Mouse (Mus musculus): ENCODE data around the gene Epb41l3. TPM values are rescaled to one million over a fixed set of nuclear protein-coding genes. Genes with fewer than 3 reads are reported as not detected.

The Epb41l3 gene
- total RNA-seq, 1 experiment from 2014 or later: not detected

DNA sequence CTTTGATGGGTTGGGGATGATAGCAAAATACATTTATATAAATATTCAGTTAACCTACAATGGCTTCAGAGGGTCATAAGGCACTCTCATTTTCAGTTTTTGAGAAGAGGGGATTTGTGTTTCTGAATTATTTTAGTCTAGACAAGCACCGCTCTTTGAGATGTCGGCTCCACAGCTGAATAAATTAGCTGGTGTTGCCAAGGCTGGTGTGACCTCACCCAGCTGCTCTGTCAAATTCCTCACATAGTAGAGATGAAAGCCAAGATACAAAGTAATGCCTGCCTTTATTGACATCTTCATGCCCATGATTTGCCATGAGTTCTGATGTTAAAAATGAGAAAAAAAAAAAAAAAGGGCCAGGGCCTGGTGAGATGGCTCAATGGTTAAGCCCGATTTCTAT is 214.8 kb downstream of the Epb41l3 start:
- ATAC-seq (ENCODE audit: extremely low read depth, insufficient number of reproducible peaks, low FRiP score, poor library complexity, severe bottlenecking): no peak

DNA sequence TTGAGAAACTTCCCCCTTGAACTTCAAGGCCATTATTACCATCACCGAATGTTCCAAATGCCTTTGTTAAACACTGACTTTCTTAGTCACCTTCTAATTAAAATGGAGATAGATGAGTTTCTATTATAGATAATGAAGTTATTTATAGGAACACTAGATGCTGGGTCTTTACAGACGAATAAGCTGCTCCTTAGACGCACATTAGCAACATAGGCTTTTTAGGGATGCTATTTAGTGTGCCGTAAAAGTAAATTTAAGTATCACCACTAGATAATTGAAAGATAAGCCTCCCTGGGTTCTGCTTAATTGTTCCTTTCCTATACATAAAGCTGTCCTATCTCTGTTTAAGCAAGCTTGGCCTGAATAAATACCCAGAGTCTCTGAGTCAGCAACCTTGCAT is 226.1 kb downstream of the Epb41l3 start:
- no peak for ATAC-seq (ENCODE audit: extremely low read depth, insufficient number of reproducible peaks, low FRiP score, poor library complexity, severe bottlenecking)

DNA sequence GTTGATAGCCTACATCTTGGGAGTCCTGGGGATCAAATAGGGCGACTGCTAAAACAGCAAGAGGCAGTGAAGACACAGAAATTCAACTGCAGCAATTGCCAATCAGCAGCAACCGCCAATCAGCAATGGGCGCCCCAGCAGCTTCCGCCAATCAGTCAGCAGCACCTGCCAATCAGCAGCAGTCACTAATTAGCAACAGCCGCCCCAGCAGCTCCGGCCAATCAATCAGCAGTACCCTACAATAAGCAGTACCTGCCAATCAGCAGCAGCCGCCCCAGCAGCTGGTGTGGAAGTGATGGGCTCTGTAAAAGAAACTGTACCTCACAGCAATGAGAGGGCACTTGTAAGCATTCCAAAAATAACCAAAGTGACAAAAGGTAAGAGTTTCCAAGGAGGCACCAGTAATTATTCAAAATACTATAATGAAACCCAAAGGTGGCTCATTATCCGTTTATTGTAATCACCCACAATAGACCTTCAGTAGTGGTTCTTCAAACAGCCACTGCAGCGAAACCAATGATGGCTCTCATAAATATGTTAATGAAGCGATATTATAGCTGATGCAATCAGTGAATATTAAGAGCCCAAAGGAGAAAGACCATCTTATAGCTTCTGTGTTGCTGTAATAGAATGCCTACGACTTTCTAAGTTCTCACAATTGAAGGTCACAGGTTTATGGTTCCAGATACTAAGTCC is 228.2 kb downstream of the Epb41l3 start:
- no peak for ATAC-seq (ENCODE audit: extremely low read depth, insufficient number of reproducible peaks, low FRiP score, poor library complexity, severe bottlenecking)

DNA sequence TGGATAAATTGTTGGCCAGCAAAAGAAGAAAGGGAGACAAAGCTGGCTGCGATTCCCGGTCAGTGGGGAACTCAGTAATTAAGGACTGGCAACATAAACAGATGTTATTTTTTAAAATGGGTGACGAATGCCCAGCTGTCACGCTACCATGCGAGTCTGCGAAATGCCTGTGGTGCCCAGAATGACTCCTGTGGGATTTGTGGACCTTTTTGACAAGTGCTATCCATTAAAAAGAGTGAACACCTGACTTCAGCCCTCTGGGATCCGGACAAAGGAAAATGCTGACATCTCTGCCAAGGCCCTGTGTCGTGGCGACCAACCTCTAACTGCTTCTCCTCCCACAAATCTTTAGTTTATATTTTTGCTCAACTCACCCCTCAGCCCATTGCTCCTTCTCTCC is 232.2 kb downstream of the Epb41l3 start:
- ATAC-seq (ENCODE audit: extremely low read depth, insufficient number of reproducible peaks, low FRiP score, poor library complexity, severe bottlenecking): no peak

DNA sequence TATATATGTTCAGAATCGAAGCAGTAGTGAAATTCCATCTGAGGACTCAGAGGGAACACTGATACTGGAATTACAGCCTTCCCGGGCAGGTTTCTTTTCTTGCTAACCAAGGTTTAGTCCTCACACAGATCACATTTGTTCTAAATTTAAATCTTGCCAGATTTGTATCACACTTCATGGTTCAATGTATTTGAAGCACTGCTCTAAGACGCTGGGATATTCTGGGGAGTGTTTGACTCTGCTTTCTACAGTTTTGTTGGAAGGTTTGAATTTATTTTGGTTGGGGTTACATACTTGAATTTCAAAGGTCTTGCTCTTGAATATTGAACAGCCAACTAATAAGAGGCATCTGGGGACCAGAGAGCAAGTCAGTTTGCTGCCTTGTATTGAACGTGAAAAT is 234.4 kb downstream of the Epb41l3 start:
- ATAC-seq (ENCODE audit: extremely low read depth, insufficient number of reproducible peaks, low FRiP score, poor library complexity, severe bottlenecking): no peak

DNA sequence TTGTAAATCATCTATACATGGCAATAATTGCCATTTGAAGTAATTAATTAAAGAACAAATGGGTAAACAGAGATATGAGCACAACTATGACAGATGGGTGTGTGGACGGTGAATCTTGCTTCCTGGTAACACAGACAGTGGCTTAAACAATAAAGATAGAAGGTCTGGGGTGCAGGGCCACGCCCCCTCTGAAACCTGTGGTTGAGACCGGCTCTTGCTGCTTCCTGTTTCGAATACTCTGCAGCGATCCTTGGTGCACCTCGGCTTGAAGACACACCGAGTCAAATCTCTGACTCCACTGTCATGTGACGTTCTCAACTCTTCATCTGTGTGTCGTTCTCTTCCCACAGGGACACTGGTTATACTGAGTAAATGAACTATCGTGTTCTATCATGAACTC is 245.0 kb downstream of the Epb41l3 start:
- ATAC-seq (ENCODE audit: extremely low read depth, insufficient number of reproducible peaks, low FRiP score, poor library complexity, severe bottlenecking): no peak

DNA sequence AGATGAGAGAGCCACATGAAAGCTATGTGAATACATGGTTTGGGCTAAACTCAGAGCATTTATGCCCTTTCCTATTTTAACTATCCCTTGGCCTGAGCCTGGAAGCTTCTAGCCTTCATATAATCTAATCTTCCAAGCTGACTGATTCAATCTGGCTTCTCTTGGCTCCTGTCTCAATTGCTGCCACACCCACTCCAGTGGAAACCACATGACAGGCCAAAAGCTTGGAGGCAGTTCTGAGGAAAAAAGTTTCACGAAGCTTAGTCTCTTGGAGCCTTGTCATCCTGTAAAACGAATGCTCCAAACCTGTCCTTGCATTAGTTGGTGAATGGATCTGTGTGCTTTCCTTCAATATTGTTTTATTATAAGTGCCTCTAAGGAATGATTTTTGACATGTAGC is 247.2 kb downstream of the Epb41l3 start:
- no peak for ATAC-seq (ENCODE audit: extremely low read depth, insufficient number of reproducible peaks, low FRiP score, poor library complexity, severe bottlenecking)

Other genes with a start within 250 kb of the Epb41l3 start
- not detected in 2 replicates for gene Tmem200c, start 249.1 kb upstream of the Epb41l3 start, total RNA-seq (2017)

Data from neutrophil, adult 5-6 weeks (primary cell).